Mouse (Mus musculus) forebrain, embryonic 10.5 days (tissue): ENCODE measurements around the gene Btbd9. TPM values are rescaled to one million over a fixed set of nuclear protein-coding genes. Genes with fewer than 3 reads are reported as not detected.

ENCODE experiments used
- DNase-seq: peaks from one replicate; pipeline ENCODE4 v3.0.0-alpha.2; 2017; ENCODE audit warnings: low spot score; ENCODE audit errors: extremely low spot score
- H3K27ac ChIP-seq: fragments of 300-500 bp; sonication (generic); 2 replicates; pipeline ENCODE4 v1.5.1; 2016; ENCODE audit warnings: mild to moderate bottlenecking
- H3K27me3 ChIP-seq: fragments of 300-500 bp; sonication (generic); 2 replicates; pipeline ENCODE4 v1.6.1; 2016; ENCODE audit warnings: mild to moderate bottlenecking; ENCODE audit not compliant: poor library complexity, severe bottlenecking
- H3K36me3 ChIP-seq: fragments of 300-500 bp; sonication (generic); replicated peaks from 2 replicates; pipeline ENCODE4 v1.6.1; 2016; ENCODE audit warnings: mild to moderate bottlenecking, moderate library complexity
- H3K4me1 ChIP-seq: fragments of 300-500 bp; sonication (generic); 2 replicates; pipeline ENCODE4 v1.6.1; 2016
- H3K4me3 ChIP-seq: fragments of 300-500 bp; sonication (generic); 2 replicates; pipeline ENCODE4 v1.5.1; 2016; ENCODE audit warnings: mild to moderate bottlenecking, moderate library complexity
- H3K9me3 ChIP-seq: fragments of 300-500 bp; sonication (generic); 2 replicates; pipeline ENCODE4 v1.6.1; 2016; ENCODE audit warnings: mild to moderate bottlenecking, moderate library complexity
- WGBS: fragments of 180-500 bp; shearing (Covaris S2); methylation state at CpG from one replicate; pipeline ENCODE4 v1.1.7; 2016; 5-methylcytosine and 5-hydroxymethylcytosine counted together
- polyA plus RNA-seq: library from polyadenylated mRNA; unstranded; fragments of >200 nt; fragmentation: Nextera tagmentation; extraction: Ambion mirVana; gene quantifications from 2 replicates; pipeline ENCODE4 v1.2.1, GENCODE M21; 2016

Btbd9 gene
- polyA plus RNA-seq, 1 experiment from 2014 or later: 57.8 TPM

- DNase-seq: no peak
- 85% methylated on average over 4 of the region's 4 CpGs for WGBS
- H3K4me1 ChIP-seq: peaks cover 33% of the 10 kb centered on the region
- no peak overlapping the region for H3K4me3 ChIP-seq
- H3K36me3 ChIP-seq: no peaks in the 10 kb centered on the region; the same call in 1 of the 2 replicates
- H3K27me3 ChIP-seq: peaks cover 37% of the 10 kb centered on the region
- no peak overlapping the region for H3K27ac ChIP-seq
- H3K9me3 ChIP-seq: 0 out of 2 replicates have a peak, but pooled peaks cover 3% of the 10 kb centered on the region
Measured at GRCm38 (mm10) chr17:30276477-30276876, 299.8 kb downstream of the Btbd9 start.

- Histone ChIP-seq H3K27ac (no peak overlapping the region), H3K27me3 (peaks cover 29% of the 10 kb centered on the region), H3K4me1 (no peaks in the 10 kb centered on the region), H3K4me3 (no peak overlapping the region), H3K9me3 (0 out of 2 replicates have a peak, but pooled peaks cover 3% of the 10 kb centered on the region), H3K36me3 (no peaks in the 10 kb centered on the region; the same call in 1 of the 2 replicates)
- DNase-seq: no peak
- WGBS: 91% methylated on average over 6 of the region's 6 CpGs
Measured at GRCm38 (mm10) chr17:30272769-30273168, 303.5 kb downstream of the Btbd9 start.

DNA sequence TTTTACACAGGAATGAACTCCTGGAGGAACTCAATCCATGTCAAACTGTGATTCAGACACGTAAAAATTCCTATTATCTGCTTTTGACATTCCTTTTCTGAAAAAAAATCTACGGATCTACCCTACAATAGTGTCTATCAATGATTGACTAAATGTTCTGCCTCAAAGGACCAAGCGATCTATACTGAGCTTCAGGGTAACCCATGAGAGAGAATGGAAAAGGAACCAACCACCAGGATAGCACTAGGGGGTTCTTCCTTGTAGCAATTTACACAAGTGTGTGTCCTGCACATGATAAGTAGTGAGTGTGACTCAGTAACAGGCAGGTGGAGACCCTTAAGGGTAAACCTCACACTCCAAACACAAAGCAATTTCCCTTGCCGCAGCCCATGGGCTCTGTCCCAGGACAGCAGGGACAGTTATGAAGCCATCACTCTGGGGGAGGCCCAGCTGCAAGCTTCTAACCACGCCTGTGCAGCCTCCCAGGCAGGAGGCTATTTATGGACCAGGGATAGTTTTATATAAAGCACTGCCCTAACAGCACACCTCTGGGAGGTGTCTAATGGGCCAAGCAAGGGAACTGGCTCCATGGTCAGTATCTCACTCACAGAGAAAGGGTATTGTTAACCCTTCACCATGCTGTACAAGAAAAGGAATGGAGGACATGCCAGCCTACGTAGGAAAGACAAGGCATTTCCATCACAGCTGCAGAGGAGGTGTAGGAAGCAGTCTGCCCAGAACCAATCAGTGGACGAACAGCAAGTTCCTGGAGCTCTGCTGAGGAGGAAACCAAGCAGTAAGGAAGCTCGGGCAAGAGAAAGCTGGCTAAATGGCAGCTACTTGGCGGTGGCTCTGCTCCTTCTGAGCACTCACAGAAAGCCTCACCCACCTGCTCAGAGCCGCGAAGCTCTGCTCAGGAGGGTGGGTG is 306.9 kb downstream of the Btbd9 start:
- Histone ChIP-seq H3K4me3 (no peak overlapping the region), H3K27ac (no peak overlapping the region), H3K9me3 (no peaks in the 10 kb centered on the region), H3K4me1 (0 out of 2 replicates have a peak, but pooled peaks cover 5% of the 10 kb centered on the region), H3K36me3 (peaks cover 3% of the 10 kb centered on the region; the same call in 1 of the 2 replicates), H3K27me3 (0 out of 2 replicates have a peak, but pooled peaks cover 3% of the 10 kb centered on the region)
- DNase-seq: no peak
- WGBS: 84% methylated on average over 11 of the region's 11 CpGs

- Histone ChIP-seq H3K4me3 (no peak overlapping the region), H3K9me3 (no peaks in the 10 kb centered on the region), H3K27ac (no peak overlapping the region), H3K27me3 (no peaks in the 10 kb centered on the region), H3K4me1 (0 out of 2 replicates have a peak, but pooled peaks cover 6% of the 10 kb centered on the region), H3K36me3 (peaks cover 3% of the 10 kb centered on the region; the same call in 1 of the 2 replicates)
- WGBS: 94% methylated on average over 8 of the region's 8 CpGs
- DNase-seq: no peak
Measured at GRCm38 (mm10) chr17:30268456-30268855, 307.8 kb downstream of the Btbd9 start.

- Histone ChIP-seq H3K36me3 (0 out of 2 replicates have a peak, but pooled peaks cover 3% of the 10 kb centered on the region), H3K4me3 (no peak overlapping the region), H3K27ac (no peak overlapping the region), H3K27me3 (no peaks in the 10 kb centered on the region), H3K4me1 (peaks cover 13% of the 10 kb centered on the region), H3K9me3 (no peaks in the 10 kb centered on the region)
- DNase-seq: no peak
- WGBS: 81% methylated on average over 5 of the region's 5 CpGs
Measured at GRCm38 (mm10) chr17:30267432-30267973, 308.8 kb downstream of the Btbd9 start.

- no peak overlapping the region for H3K27ac ChIP-seq
- H3K4me1 ChIP-seq: peaks cover 48% of the 10 kb centered on the region
- no peaks in the 10 kb centered on the region for H3K9me3 ChIP-seq
- no peaks in the 10 kb centered on the region for H3K27me3 ChIP-seq
- no peak for DNase-seq
- H3K36me3 ChIP-seq: 0 out of 2 replicates have a peak, but pooled peaks cover 3% of the 10 kb centered on the region
- 84% methylated on average over 2 of the region's 2 CpGs for WGBS
- H3K4me3 ChIP-seq: no peak overlapping the region
Measured at GRCm38 (mm10) chr17:30263535-30263934, 312.8 kb downstream of the Btbd9 start.

DNA sequence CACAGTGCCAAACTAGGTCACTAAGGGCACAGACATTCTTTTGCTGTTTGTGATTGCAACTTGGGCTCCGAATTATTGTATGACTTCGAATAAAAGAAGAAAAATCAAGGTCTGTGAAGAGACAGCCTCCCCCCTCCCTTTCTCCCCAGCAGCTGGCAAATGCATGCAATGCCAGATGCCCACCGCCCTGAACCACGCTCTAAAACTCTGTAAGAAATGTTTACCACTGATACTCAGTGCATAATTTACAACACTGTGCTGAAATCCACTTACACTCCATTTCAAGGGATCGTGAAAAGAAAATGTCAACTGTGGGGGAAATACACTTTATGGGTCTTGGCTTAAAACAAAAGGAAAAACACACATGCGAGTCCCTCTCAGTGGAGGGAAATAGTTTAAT is 313.3 kb downstream of the Btbd9 start:
- Histone ChIP-seq H3K27me3 (no peaks in the 10 kb centered on the region), H3K27ac (no peak overlapping the region)
- WGBS: 92% methylated on average over 6 of the region's 6 CpGs

DNA sequence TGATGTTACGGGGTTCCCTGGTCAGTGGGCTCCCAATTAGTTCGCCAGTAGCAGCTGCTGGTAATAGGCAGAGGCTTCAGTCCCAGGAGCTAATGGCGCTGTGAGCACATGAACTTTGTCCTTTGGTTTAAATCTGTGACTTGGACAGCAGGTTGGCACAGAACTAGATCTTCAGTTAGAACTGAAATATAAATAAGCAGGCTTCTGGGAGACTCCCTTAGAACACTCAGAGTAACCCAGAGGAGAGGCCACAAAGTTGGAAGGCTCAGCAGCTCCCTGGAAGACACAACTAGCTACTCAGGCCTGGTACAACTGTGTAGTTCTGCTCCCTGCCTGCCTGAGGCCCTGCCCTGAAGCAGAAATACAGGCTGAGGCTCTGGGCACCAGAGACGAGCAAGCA is 313.8 kb downstream of the Btbd9 start:
- H3K27me3 ChIP-seq: no peaks in the 10 kb centered on the region
- no peak overlapping the region for H3K4me3 ChIP-seq
- H3K27ac ChIP-seq: no peak overlapping the region
- no peaks in the 10 kb centered on the region for H3K9me3 ChIP-seq
- H3K36me3 ChIP-seq: 0 out of 2 replicates have a peak, but pooled peaks cover 1% of the 10 kb centered on the region
- 84% methylated on average over 4 of the region's 4 CpGs for WGBS
- no peak for DNase-seq
- H3K4me1 ChIP-seq: peaks cover 59% of the 10 kb centered on the region

More for the DNA sequence above, 313.3 kb downstream of the Btbd9 start:
- Histone ChIP-seq H3K9me3 (no peaks in the 10 kb centered on the region), H3K36me3 (0 out of 2 replicates have a peak, but pooled peaks cover 3% of the 10 kb centered on the region), H3K4me3 (no peak overlapping the region), H3K4me1 (peaks cover 54% of the 10 kb centered on the region)
- no peak for DNase-seq

DNA sequence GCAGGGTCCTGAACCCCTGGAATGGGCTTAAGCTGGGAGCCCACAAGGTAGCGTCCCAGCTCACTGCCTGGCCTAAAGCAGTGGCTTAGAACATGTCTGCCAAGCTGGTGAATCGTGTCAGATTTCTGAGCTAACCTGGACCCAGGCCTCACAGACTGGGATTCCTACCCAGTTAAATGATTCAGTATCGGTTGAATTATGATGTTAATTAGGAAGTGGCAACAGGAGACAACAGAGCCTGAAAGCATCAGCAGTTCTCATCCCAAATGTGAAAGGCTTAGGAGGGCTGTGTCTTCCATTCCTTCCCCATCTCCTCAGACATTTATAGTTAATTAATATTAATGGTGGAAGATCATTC is 314.3 kb downstream of the Btbd9 start:
- peaks cover 61% of the 10 kb centered on the region for H3K4me1 ChIP-seq
- no peaks in the 10 kb centered on the region for H3K9me3 ChIP-seq
- 73% methylated on average over 3 of the region's 3 CpGs for WGBS
- H3K4me3 ChIP-seq: no peak overlapping the region
- DNase-seq: no peak
- H3K27me3 ChIP-seq: no peaks in the 10 kb centered on the region
- peak overlapping the region; percentile 51; the same call in 1 of the 2 replicates for H3K27ac ChIP-seq
- H3K36me3 ChIP-seq: no peaks in the 10 kb centered on the region

GRCm38 (mm10) chr17:30261307-30261982 is 314.8 kb downstream of the Btbd9 start:
- WGBS: 81% methylated on average over 10 of the region's 10 CpGs
- Histone ChIP-seq H3K27ac (peak overlapping the region; percentile 51; the same call in 1 of the 2 replicates), H3K4me1 (peaks cover 66% of the 10 kb centered on the region), H3K27me3 (no peaks in the 10 kb centered on the region), H3K9me3 (no peaks in the 10 kb centered on the region), H3K4me3 (no peak overlapping the region), H3K36me3 (no peaks in the 10 kb centered on the region)
- no peak for DNase-seq

DNA sequence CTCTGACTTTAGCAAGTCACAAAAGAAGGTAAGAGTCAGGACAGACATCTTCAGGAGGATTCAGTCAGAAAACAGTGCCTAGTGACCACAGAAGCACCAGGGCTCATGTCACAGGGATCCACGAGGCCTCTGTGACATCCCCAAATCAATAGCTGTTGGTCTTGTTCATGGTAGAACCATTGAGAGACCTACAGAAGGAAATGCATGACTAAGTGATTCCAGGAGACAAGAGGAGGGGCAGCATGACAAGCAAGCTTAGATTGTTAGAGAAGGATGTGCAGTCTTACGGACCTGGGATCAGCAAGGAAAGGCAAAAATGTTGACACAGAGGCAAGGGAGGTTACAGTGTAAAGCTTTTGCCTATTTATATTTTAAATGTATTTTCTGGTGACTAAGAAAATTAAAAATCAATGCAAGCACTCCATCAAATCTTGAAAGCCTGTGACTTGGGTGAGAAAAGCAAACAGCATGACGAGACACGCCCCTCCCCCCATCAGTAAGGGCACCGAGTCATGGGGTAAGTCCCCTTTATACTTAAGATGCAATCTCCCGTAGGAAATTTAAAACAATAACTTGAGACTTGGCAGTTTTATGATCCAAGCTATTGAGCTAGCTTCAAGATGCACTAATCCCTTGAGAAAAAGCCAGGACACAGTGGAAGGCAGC is 315.5 kb downstream of the Btbd9 start:
- Histone ChIP-seq H3K27me3 (no peaks in the 10 kb centered on the region), H3K9me3 (no peaks in the 10 kb centered on the region), H3K4me3 (no peak overlapping the region), H3K36me3 (no peaks in the 10 kb centered on the region), H3K27ac (peak overlapping the region; percentile 51; the same call in 1 of the 2 replicates), H3K4me1 (peaks cover 73% of the 10 kb centered on the region)
- WGBS: 73% methylated on average over 6 of the region's 6 CpGs
- no peak for DNase-seq

- H3K9me3 ChIP-seq: no peaks in the 10 kb centered on the region
- 0 out of 2 replicates have a peak overlapping the region, but pooled peaks have one; percentile 31 for H3K27ac ChIP-seq
- no peaks in the 10 kb centered on the region for H3K36me3 ChIP-seq
- peaks cover 80% of the 10 kb centered on the region for H3K4me1 ChIP-seq
- DNase-seq: no peak
- WGBS: 88% methylated on average over 6 of the region's 6 CpGs
- no peak overlapping the region for H3K4me3 ChIP-seq
- no peaks in the 10 kb centered on the region for H3K27me3 ChIP-seq
Measured at GRCm38 (mm10) chr17:30259938-30260337, 316.4 kb downstream of the Btbd9 start.
